Comparison of ENCODE assay signal across 8 mouse cellular contexts in the genomic region with DNA sequence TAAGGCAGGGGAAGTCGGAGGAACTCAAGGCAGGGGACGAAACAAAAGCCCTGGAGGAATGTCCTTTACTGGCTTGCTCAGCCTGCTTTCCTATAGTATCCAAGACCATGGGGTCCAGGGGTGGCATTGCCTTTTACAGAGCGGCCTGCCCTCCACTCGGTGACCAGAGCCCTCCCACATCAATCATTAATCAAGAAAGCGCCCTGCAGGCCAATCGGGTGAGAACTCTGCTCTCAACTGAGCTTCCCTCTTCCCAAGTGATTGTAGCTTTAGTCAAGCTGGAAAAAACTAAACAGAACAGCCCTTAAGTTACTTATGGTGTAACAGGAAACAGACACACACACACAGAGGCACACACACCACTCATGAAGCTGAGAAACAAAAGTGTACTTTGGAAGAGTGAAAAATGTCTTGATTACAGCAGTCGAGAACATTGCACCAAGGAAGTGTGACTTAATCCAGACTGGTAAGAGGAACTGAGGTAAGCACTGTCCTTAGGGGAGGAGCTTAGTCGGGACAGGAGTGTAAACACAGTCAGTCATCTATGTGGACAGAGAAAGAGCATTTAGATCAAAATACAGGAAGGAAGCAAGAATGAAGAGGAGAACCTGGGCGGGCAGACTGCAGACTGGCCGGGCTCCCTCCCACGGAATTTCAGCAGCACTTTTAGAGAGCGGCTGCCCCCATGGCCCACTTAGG.
DNase-seq lines count a peak whose midpoint lies in the region; ATAC-seq and TF ChIP-seq lines count a peak whose summit lies in the region.

No protein-coding gene starts in this region.

- H3K27me3 ChIP-seq in heart, embryonic 11.5 days (ENCODE audit: control insufficient read depth, insufficient read depth, low read length): no peaks in the 10 kb centered on the region
- no peaks in the 10 kb centered on the region for H3K27me3 ChIP-seq in megakaryocyte, embryonic 14.5 days (replicated peaks)

- ATAC-seq in heart, embryonic 11.5 days (replicated peaks; ENCODE audit: insufficient number of reproducible peaks, low FRiP score, low TSS enrichment): peak; percentile 67; the same call in 1 of the 2 replicates

- H3K4me1 ChIP-seq in heart, embryonic 11.5 days (ENCODE audit: control insufficient read depth, insufficient read depth, low read length): peaks cover 6% of the 10 kb centered on the region
- H3K4me1 ChIP-seq in megakaryocyte, embryonic 14.5 days: peaks cover 55% of the 10 kb centered on the region

- H3K9me3 ChIP-seq in heart, embryonic 11.5 days (replicated peaks; ENCODE audit: control insufficient read depth, low read length): no peaks in the 10 kb centered on the region
- no peaks in the 10 kb centered on the region for H3K9me3 ChIP-seq in megakaryocyte, embryonic 14.5 days

- H3K27ac ChIP-seq in left cerebral cortex, adult 2 months: peak overlapping the region; percentile 32; the same call in 1 of the 2 replicates
- peak overlapping the region; percentile 85 for H3K27ac ChIP-seq in heart, embryonic 11.5 days (ENCODE audit: low read depth, low read length)

- no peak for TF ChIP-seq CTCF in left cerebral cortex, adult 2 months (IDR thresholded peaks at IDR 0.05)

- H3K4me3 ChIP-seq in left cerebral cortex, adult 2 months: no peak overlapping the region
- H3K4me3 ChIP-seq in heart, embryonic 11.5 days (ENCODE audit: low read depth, low read length): no peak overlapping the region
- H3K4me3 ChIP-seq in megakaryocyte, embryonic 14.5 days (replicated peaks): peak overlapping the region; percentile 85

- DNase-seq in left cerebral cortex, adult 2 months (ENCODE audit: extremely low spot score in 1 of 2, low spot score in 2 of 2): no peak
- DNase-seq in left cerebral cortex, adult 18-20 months (ENCODE audit: low spot score in 2 of 2): no peak
- peak; percentile 44 to 72 for DNase-seq in kidney, postnatal 25 days
- DNase-seq in ovary, postnatal 10 days (ENCODE audit: low spot score): no peak
- DNase-seq in right cerebral cortex, postnatal 36 days (ENCODE audit: low spot score in 2 of 2): no peak
- no peak for DNase-seq in MN1 (ENCODE audit: low spot score)

- H3K36me3 ChIP-seq in heart, embryonic 11.5 days (ENCODE audit: control insufficient read depth, insufficient read depth, low read length): no peaks in the 10 kb centered on the region; the same call in 1 of the 2 replicates
- peaks cover 28% of the 10 kb centered on the region for H3K36me3 ChIP-seq in megakaryocyte, embryonic 14.5 days (replicated peaks; ENCODE audit: low read length)

- intact Hi-C loops in left cerebral cortex, adult 2 months (cut with DNase I): no loop called here

- no peak overlapping the region for H3K9ac ChIP-seq in heart, embryonic 11.5 days (ENCODE audit: low read depth, low read length)

- 55% methylated on average over 12 of the region's 12 CpGs for WGBS in heart, embryonic 11.5 days (ENCODE audit: insufficient replicate concordance)

- H3K4me2 ChIP-seq in heart, embryonic 11.5 days: no peak overlapping the region

Comparison
In these comparisons a context has a peak if more than half of its experiments do, and no peak if none do; other contexts are left out.
1. DNase-seq: peak in kidney, postnatal 25 days (2 of 2); none in left cerebral cortex, adult 2 months (0 of 2), left cerebral cortex, adult 18-20 months (0 of 2), ovary, postnatal 10 days (single experiment), right cerebral cortex, postnatal 36 days (0 of 2) and MN1 (single experiment).